Mouse (Mus musculus) midbrain, embryonic 11.5 days (tissue): ENCODE data around the gene Mtch1. TPM values are rescaled to one million over a fixed set of nuclear protein-coding genes. Genes with fewer than 3 reads are reported as not detected.
"Not testable (repeated sequence)": the region's sequence is repeated elsewhere in the genome, so short reads cannot be mapped to it uniquely, and the experiment has no call there.

Experiments used
- ATAC-seq: fragments of 200-750 bp; cut with Nextera tagmentation; 2 replicates; pipeline ENCODE4 v1.8.0; 2017; ENCODE audit warnings: moderate TSS enrichment, moderate library complexity; ENCODE audit not compliant: low FRiP score
- DNase-seq: peaks from one replicate; pipeline ENCODE4 v3.0.0; 2015; ENCODE audit warnings: low spot score; ENCODE audit errors: missing footprints
- H3K27ac ChIP-seq: fragments of 300-500 bp; sonication (generic); 2 replicates; pipeline ENCODE4 v1.5.1; 2014; ENCODE audit warnings: low read depth, low read length
- H3K27me3 ChIP-seq: fragments of 300-500 bp; sonication (generic); 2 replicates; pipeline ENCODE4 v1.6.1; 2014; ENCODE audit warnings: mild to moderate bottlenecking, low read length, moderate library complexity, mixed read lengths; ENCODE audit not compliant: control insufficient read depth, insufficient read depth
- H3K36me3 ChIP-seq: fragments of 300-500 bp; sonication (generic); 2 replicates; pipeline ENCODE4 v1.6.1; 2014; ENCODE audit warnings: mild to moderate bottlenecking, low read length, moderate library complexity, mixed read lengths; ENCODE audit not compliant: control insufficient read depth, insufficient read depth
- H3K4me1 ChIP-seq: fragments of 300-500 bp; sonication (generic); 2 replicates; pipeline ENCODE4 v1.6.1; 2014; ENCODE audit warnings: low read length; ENCODE audit not compliant: control insufficient read depth, insufficient read depth
- H3K4me2 ChIP-seq: fragments of 300-500 bp; sonication (generic); 2 replicates; pipeline ENCODE4 v1.6.1; 2014; ENCODE audit warnings: mild to moderate bottlenecking, moderate library complexity
- H3K4me3 ChIP-seq: fragments of 300-500 bp; sonication (generic); 2 replicates; pipeline ENCODE4 v1.5.1; 2014; ENCODE audit warnings: low read depth, low read length
- H3K9ac ChIP-seq: fragments of 300-500 bp; sonication (generic); 2 replicates; pipeline ENCODE4 v1.6.1; 2014; ENCODE audit warnings: low read length
- H3K9me3 ChIP-seq: fragments of 300-500 bp; sonication (generic); 2 replicates; pipeline ENCODE4 v1.6.1; 2016; ENCODE audit warnings: low read length; ENCODE audit not compliant: control insufficient read depth
- WGBS: fragments of 180-500 bp; shearing (Covaris S2); extraction: QIAGEN DNeasy Blood & Tissue Kit; methylation state at CpG from one replicate; pipeline ENCODE4 v1.1.7; 2014; 5-methylcytosine and 5-hydroxymethylcytosine counted together
- polyA plus RNA-seq: library from polyadenylated mRNA; unstranded; fragments of >200 nt; fragmentation: Nextera tagmentation; extraction: Ambion mirVana; gene quantifications from 2 replicates; pipeline ENCODE4 v1.2.1, GENCODE M21; 2014

The Mtch1 gene
- polyA plus RNA-seq, 1 experiment from 2014 or later = 375 TPM

DNA sequence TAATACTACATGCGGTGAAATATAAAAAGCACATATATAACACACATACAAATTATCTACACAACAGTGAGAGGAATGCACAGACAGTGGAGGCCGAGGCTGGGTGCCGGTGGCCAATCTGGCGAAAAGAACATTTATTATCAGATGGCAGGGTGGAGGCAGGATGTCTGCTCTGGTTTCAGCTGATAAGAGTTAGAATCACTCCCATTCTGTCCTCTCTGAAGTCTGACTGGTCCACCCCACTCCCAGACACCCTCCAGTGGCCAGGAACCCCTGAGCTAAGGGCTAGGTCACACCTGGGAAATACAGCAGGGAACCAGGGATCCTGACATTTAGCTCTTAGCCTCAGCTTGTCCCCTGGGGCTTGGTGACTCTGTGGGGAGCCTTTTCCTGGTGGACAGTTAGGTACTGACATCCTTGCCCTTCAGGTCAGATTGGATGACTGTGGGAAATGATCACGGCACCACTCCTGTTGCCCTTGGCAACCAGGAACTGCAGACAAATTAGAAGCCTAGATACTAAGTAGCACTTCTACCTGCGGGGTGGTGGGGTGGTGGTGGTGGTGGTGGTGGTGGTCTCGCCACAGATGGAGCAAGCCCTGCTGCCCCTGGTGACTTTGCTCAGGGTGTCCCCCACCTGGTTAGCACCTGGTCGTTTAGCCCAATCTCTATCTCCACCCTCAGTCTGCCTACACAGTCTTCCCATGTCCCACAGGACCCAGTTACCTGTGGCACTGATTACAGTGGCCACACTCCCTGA, 27.7 kb downstream of the Mtch1 start:
- no peak overlapping the region for H3K4me3 ChIP-seq
- H3K4me1 ChIP-seq = peaks cover 4% of the 10 kb centered on the region; the same call in 1 of the 2 replicates
- WGBS = 70% methylated on average over 8 of the region's 8 CpGs
- no peaks in the 10 kb centered on the region for H3K36me3 ChIP-seq
- DNase-seq = no peak
- no peaks in the 10 kb centered on the region for H3K9me3 ChIP-seq
- no peak overlapping the region for H3K4me2 ChIP-seq
- H3K27ac ChIP-seq = no peak overlapping the region
- H3K9ac ChIP-seq = no peak overlapping the region
- peaks cover 26% of the 10 kb centered on the region for H3K27me3 ChIP-seq
- no peak for ATAC-seq

DNA sequence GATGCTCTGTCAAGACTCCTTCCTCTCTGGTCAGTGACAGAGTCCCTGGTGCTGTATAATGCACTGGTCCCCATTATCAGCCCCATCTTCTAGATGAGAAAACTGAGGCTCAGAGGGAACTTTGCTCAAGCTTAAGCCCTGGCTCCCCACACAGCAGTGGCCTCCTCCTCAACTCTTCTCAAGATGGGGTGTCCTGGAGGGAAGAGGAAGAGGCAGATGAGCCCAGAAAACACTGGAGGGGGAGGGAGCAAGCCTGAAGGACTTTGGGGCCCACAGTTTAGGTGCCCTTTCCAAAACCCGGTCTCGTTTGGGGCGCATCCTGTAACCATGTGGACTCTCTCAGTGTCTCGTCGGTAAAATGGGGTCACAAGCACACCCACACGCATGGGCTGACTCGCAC, 28.3 kb downstream of the Mtch1 start:
- H3K36me3 ChIP-seq = no peaks in the 10 kb centered on the region
- H3K9ac ChIP-seq = no peak overlapping the region
- peaks cover 4% of the 10 kb centered on the region; the same call in 1 of the 2 replicates for H3K4me1 ChIP-seq
- DNase-seq (no peak), ATAC-seq (no peak)
- peaks cover 26% of the 10 kb centered on the region for H3K27me3 ChIP-seq
- no peak overlapping the region for H3K27ac ChIP-seq
- no peak overlapping the region for H3K4me3 ChIP-seq
- H3K9me3 ChIP-seq = no peaks in the 10 kb centered on the region
- WGBS = 90% methylated on average over 7 of the region's 7 CpGs
- no peak overlapping the region for H3K4me2 ChIP-seq

DNA sequence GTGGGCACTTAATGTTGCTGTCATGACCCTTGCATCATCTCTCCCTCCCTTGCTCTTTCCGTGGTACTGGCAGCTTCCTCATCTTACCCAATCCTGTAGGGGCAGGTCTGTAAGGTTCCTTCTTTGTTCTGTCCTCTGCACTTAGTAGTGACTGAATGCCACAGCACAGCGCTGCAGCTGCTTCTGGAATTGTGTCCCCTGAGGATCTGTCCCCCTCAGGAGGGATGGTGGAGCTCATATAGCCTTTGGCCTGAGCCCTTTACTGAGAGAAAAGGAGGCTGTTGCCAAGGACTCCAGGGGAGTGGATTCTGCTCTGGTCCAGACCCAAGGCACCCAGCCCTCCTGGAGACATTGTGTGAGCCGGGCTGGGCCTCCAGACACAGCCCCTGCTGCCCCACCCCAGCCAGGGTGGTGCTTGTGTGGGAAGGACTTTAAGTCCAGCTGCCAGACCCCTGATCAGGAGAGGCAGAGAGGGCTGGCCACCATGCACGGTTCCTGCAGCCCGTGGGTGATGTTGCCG, 28.9 kb downstream of the Mtch1 start:
- Histone ChIP-seq H3K36me3 (no peaks in the 10 kb centered on the region), H3K9me3 (no peaks in the 10 kb centered on the region), H3K4me3 (no peak overlapping the region), H3K27me3 (peaks cover 26% of the 10 kb centered on the region), H3K4me1 (peaks cover 4% of the 10 kb centered on the region; the same call in 1 of the 2 replicates), H3K9ac (no peak overlapping the region), H3K4me2 (no peak overlapping the region), H3K27ac (no peak overlapping the region)
- ATAC-seq = no peak
- no peak for DNase-seq
- WGBS = 51% methylated on average over 6 of the region's 6 CpGs

- peaks cover 17% of the 10 kb centered on the region for H3K27me3 ChIP-seq
- not testable (repeated sequence) for DNase-seq, ATAC-seq, H3K4me1 ChIP-seq, H3K9ac ChIP-seq, H3K4me2 ChIP-seq, H3K27ac ChIP-seq, H3K36me3 ChIP-seq, H3K9me3 ChIP-seq, H3K4me3 ChIP-seq
- WGBS = 86% methylated on average over 3 of the region's 3 CpGs
Measured at GRCm38 (mm10) chr17:29317380-29317779, 30.4 kb downstream of the Mtch1 start, which contains the start of gene Pi16. Pi16 (plus strand) TSS chr17:29317680.

DNA sequence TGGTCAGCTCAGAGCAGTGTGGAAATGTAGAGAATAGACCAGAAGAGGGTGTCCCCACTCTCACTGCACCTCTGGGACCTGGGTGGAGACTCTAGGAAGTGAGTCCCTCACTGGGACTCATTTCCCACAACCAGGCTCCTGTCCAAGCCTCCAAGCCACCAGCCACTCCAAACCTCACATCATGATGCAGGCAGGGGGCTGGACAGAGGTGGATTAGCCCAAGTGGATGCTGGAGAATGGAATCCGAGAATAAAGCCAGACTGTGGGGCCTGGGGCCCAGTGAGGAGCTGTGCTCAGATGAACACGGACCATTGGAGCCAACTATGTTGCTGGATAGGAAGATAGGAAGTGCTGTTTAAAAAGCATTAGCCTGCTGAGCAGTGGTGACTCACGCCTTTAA, 30.8 kb downstream of the Mtch1 start:
- ATAC-seq (no peak), DNase-seq (no peak)
- WGBS = 49% methylated on average over 3 of the region's 3 CpGs
- H3K4me3 ChIP-seq = no peak overlapping the region
- no peaks in the 10 kb centered on the region; the same call in 1 of the 2 replicates for H3K9me3 ChIP-seq
- no peak overlapping the region for H3K9ac ChIP-seq
- no peaks in the 10 kb centered on the region for H3K36me3 ChIP-seq
- no peak overlapping the region for H3K27ac ChIP-seq
- H3K27me3 ChIP-seq = peaks cover 12% of the 10 kb centered on the region
- H3K4me1 ChIP-seq = no peaks in the 10 kb centered on the region
- H3K4me2 ChIP-seq = no peak overlapping the region

DNA sequence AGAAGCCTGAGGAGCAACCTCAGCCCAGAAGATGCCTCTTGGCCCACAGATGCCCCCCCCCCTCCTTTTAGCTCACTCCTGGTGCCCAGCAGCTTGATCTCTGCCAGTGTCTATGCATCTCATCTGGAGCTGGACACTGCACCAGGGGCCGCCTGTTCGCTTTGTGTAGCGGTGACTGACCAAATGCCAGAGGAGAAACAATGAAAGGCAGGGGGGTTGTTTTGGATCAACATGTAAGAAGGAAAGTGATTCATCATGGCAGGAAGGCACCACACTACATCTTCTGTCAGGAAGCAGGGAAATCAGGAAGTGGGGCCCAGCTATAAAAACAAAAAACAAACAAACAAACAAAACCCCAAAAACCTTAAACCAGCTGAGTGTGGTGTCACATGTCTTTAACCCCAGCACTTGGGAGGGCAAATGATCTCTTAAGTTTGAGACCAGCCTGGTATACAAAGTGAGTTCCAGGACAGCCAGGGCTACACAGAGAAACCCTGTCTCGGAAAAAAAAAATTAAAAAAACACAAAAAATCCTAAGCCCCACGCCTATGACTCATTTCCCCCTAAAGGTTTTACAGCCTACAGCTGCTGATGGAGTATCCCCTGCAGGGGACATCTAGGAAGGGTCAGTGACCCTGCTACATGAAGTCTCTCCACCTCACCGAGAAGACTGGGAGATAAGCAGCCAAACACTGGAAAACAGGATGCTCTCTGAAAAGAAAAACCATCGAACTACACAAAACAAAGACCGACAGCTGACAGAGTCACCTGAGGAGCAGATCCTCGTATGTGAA, 31.9 kb downstream of the Mtch1 start:
- H3K27me3 ChIP-seq = peaks cover 3% of the 10 kb centered on the region; the same call in 1 of the 2 replicates
- H3K9me3 ChIP-seq = no peaks in the 10 kb centered on the region; the same call in 1 of the 2 replicates
- no peak for ATAC-seq
- H3K4me3 ChIP-seq = no peak overlapping the region
- no peak overlapping the region for H3K9ac ChIP-seq
- WGBS = 50% methylated on average over 9 of the region's 9 CpGs
- DNase-seq = no peak
- H3K27ac ChIP-seq = no peak overlapping the region
- no peaks in the 10 kb centered on the region for H3K36me3 ChIP-seq
- H3K4me2 ChIP-seq = no peak overlapping the region
- H3K4me1 ChIP-seq = no peaks in the 10 kb centered on the region

DNA sequence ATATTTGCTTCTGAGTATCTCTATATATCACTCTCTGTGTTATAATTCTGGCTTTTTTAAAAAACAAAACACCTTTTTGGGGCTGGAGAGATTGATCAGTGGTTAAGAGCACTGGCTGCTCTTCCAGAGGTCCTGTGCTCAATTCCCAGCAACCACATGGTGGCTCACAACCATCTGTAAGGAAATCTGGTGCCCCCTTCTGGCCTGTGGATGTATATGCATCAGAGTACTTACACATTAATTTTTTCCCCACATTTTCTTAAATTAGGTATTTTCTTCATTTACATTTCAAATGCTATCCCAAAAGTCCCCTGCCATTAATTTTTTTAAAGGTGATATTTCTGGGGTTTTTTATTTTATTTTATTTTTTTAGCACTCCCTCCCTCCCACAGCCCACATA, 34.4 kb downstream of the Mtch1 start:
- no peak for ATAC-seq
- Histone ChIP-seq H3K9me3 (no peaks in the 10 kb centered on the region; the same call in 1 of the 2 replicates), H3K4me2 (no peak overlapping the region), H3K27ac (no peak overlapping the region), H3K4me3 (no peak overlapping the region), H3K27me3 (no peaks in the 10 kb centered on the region), H3K36me3 (no peaks in the 10 kb centered on the region), H3K9ac (no peak overlapping the region), H3K4me1 (no peaks in the 10 kb centered on the region)
- no peak for DNase-seq

GRCm38 (mm10) chr17:29312082-29312481, 35.7 kb downstream of the Mtch1 start:
- Histone ChIP-seq H3K36me3 (no peaks in the 10 kb centered on the region), H3K27ac (no peak overlapping the region), H3K9me3 (no peaks in the 10 kb centered on the region; the same call in 1 of the 2 replicates), H3K4me3 (no peak overlapping the region), H3K27me3 (no peaks in the 10 kb centered on the region), H3K9ac (no peak overlapping the region), H3K4me2 (no peak overlapping the region), H3K4me1 (no peaks in the 10 kb centered on the region)
- ATAC-seq = no peak
- no peak for DNase-seq
- 93% methylated on average over 2 of the region's 2 CpGs for WGBS

- Histone ChIP-seq H3K27ac (no peak overlapping the region), H3K9me3 (no peaks in the 10 kb centered on the region; the same call in 1 of the 2 replicates), H3K27me3 (no peaks in the 10 kb centered on the region), H3K4me1 (no peaks in the 10 kb centered on the region), H3K9ac (peak overlapping the region; percentile 22; the same call in 1 of the 2 replicates), H3K4me3 (no peak overlapping the region), H3K4me2 (no peak overlapping the region), H3K36me3 (no peaks in the 10 kb centered on the region)
- WGBS = 89% methylated on average over 8 of the region's 8 CpGs
- ATAC-seq (no peak), DNase-seq (no peak)
Measured at GRCm38 (mm10) chr17:29311602-29312001, 36.1 kb downstream of the Mtch1 start.
